20 mouse cellular contexts compared by ENCODE assay signal in genomic region chr1:137254634-137255033, GRCm38 (mm10).
"Had no signal": no experiment of that assay in that cellular context is flagged by ENCODE, and none has a peak within 500 bp of the region (broad histone marks: within the 10 kb centered on the region; RNA-seq: fewer than 3 reads in every experiment).

No protein-coding gene starts in this region.

- H3K4me2 ChIP-seq: limb, embryonic 13.5 days; liver, embryonic 12.5 days; liver, embryonic 15.5 days had no signal

- H3K9ac ChIP-seq: limb, embryonic 13.5 days; liver, embryonic 12.5 days; liver, embryonic 15.5 days had no signal

- H3K27me3 ChIP-seq: limb, embryonic 13.5 days; liver, embryonic 12.5 days; liver, embryonic 15.5 days had no signal

- H3K36me3 ChIP-seq: limb, embryonic 10.5 days; limb, embryonic 13.5 days; liver, embryonic 12.5 days; liver, embryonic 15.5 days had no signal

- DNase-seq: kidney, adult 2 months; kidney, postnatal 25 days; layer of hippocampus, adult 9-11 months; liver; lung, adult 2 months; lung, postnatal 14 days; lung, postnatal 4 days; right cerebral cortex, adult 18-20 months; right cerebral cortex, postnatal 14 days; right cerebral cortex, postnatal 4 days; thymus, adult 2 months; thymus, postnatal 14 days; thymus, postnatal 4 days had no signal

- H3K9me3 ChIP-seq: limb, embryonic 10.5 days; liver, embryonic 12.5 days; liver, embryonic 15.5 days had no signal

- ATAC-seq: liver, embryonic 12.5 days had no signal

- H3K27ac ChIP-seq: kidney, postnatal 0 days; layer of hippocampus, adult 2 months; limb, embryonic 10.5 days; limb, embryonic 13.5 days; liver, embryonic 12.5 days; liver, embryonic 15.5 days; stomach, postnatal 0 days had no signal

- H3K4me1 ChIP-seq: limb, embryonic 10.5 days; limb, embryonic 13.5 days; liver, embryonic 12.5 days; liver, embryonic 15.5 days had no signal

- H3K4me3 ChIP-seq: layer of hippocampus, adult 2 months; limb, embryonic 10.5 days; limb, embryonic 13.5 days; liver, embryonic 12.5 days; liver, embryonic 15.5 days had no signal
